ENCODE assay signal across 28 mouse cellular contexts in the genomic region with DNA sequence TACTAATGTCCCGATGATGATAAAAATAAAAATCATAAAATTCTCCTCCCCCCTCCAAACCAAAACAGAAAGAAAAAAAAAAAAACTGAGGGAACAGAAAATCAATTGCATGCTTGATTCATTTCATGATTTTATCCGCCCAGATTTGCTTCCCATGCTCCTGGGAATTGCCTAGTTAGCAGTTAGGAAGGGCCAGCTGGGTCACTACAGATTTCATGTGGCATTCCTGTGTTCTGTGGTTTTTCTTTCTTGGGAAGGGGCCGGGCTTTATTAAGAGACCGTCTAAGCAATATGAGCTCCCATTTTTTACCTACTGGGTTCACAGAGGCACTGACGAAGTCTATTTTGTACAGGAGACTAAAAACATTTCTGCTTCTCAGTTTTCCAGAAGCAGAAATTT.
DNase-seq lines count a peak whose midpoint lies in the region; ATAC-seq and TF ChIP-seq lines count a peak whose summit lies in the region.
"Had no signal": no experiment of that assay in that cellular context is flagged by ENCODE, and none has a peak within 500 bp of the region (broad histone marks: within the 10 kb centered on the region; RNA-seq: fewer than 3 reads in every experiment).

No protein-coding gene starts in this region.

- DNase-seq in embryo, embryonic 11 days, result peak; percentile 26
- no peak for DNase-seq in embryo, embryonic 9.5 days (ENCODE audit: extremely low spot score)
- DNase-seq in intestine, embryonic 14.5 days (ENCODE audit: low spot score), result no peak
- peak; percentile 31 for DNase-seq in midbrain, embryonic 14.5 days
- DNase-seq in midbrain, embryonic 11.5 days (ENCODE audit: low spot score, missing footprints), result no peak
- DNase-seq: adrenal gland, adult 8-10 months; cerebellum, adult 8-10 months; cerebellum, postnatal 25 days; gastrocnemius, postnatal 10 days; heart, postnatal 10 days; kidney, adult 18-20 months; kidney, postnatal 10 days; layer of hippocampus, postnatal 36 days; lung, embryonic 14.5 days; lung, postnatal 14 days; right cerebral cortex, postnatal 25 days; thymus, postnatal 14 days had no signal

- WGBS in intestine, embryonic 14.5 days, result 51% methylated on average over 5 of the region's 5 CpGs
- 66% methylated on average over 5 of the region's 5 CpGs for WGBS in intestine, postnatal 0 days
- WGBS in midbrain, embryonic 14.5 days, result 74% methylated on average over 5 of the region's 5 CpGs
- 72% methylated on average over 5 of the region's 5 CpGs for WGBS in midbrain, embryonic 11.5 days

- 0 out of 2 replicates have a peak overlapping the region, but pooled peaks have one; percentile 3 for H3K27ac ChIP-seq in intestine, embryonic 14.5 days (ENCODE audit: low read depth)
- H3K27ac ChIP-seq in intestine, postnatal 0 days (ENCODE audit: low read depth, low read length), result no peak overlapping the region
- H3K27ac ChIP-seq in midbrain, embryonic 14.5 days (replicated peaks; ENCODE audit: low read depth, low read length), result 0 out of 2 replicates have a peak overlapping the region, but pooled peaks have one; percentile 37
- no peak overlapping the region for H3K27ac ChIP-seq in midbrain, embryonic 11.5 days (ENCODE audit: low read depth, low read length)
- peak overlapping the region; percentile 34; the same call in 1 of the 2 replicates for H3K27ac ChIP-seq in embryonic fibroblast, embryonic 13.5 days (ENCODE audit: insufficient read depth, low read length)
- H3K27ac ChIP-seq: forebrain, embryonic 10.5 days; forebrain, embryonic 15.5 days; heart, embryonic 13.5 days; liver, embryonic 15.5 days; midbrain, embryonic 10.5 days; neural tube, embryonic 13.5 days; stomach, embryonic 15.5 days had no signal

- H3K4me3 ChIP-seq in intestine, embryonic 14.5 days (ENCODE audit: low read depth, low read length), result no peak overlapping the region
- H3K4me3 ChIP-seq in intestine, postnatal 0 days (ENCODE audit: low read depth, low read length), result no peak overlapping the region
- H3K4me3 ChIP-seq in midbrain, embryonic 14.5 days (replicated peaks; ENCODE audit: low read depth, low read length), result no peak overlapping the region
- no peak overlapping the region for H3K4me3 ChIP-seq in midbrain, embryonic 11.5 days (ENCODE audit: low read depth, low read length)
- no peak overlapping the region for H3K4me3 ChIP-seq in embryonic fibroblast, embryonic 13.5 days (ENCODE audit: insufficient read depth, low read length)
- H3K4me3 ChIP-seq: forebrain, embryonic 10.5 days; forebrain, embryonic 15.5 days; heart, embryonic 13.5 days; liver, embryonic 15.5 days; midbrain, embryonic 10.5 days; neural tube, embryonic 13.5 days; stomach, embryonic 15.5 days had no signal

- no peak overlapping the region for H3K9ac ChIP-seq in intestine, embryonic 14.5 days (ENCODE audit: low read length)
- no peak overlapping the region for H3K9ac ChIP-seq in intestine, postnatal 0 days (ENCODE audit: low read depth, low read length)
- H3K9ac ChIP-seq in midbrain, embryonic 14.5 days (replicated peaks; ENCODE audit: low read length), result no peak overlapping the region
- no peak overlapping the region for H3K9ac ChIP-seq in midbrain, embryonic 11.5 days (ENCODE audit: low read length)
- H3K9ac ChIP-seq: forebrain, embryonic 15.5 days; heart, embryonic 13.5 days; liver, embryonic 15.5 days; lung, embryonic 14.5 days; neural tube, embryonic 13.5 days; stomach, embryonic 15.5 days had no signal

- H3K36me3 ChIP-seq in intestine, embryonic 14.5 days (ENCODE audit: control insufficient read depth, insufficient read depth, low read length), result no peaks in the 10 kb centered on the region
- H3K36me3 ChIP-seq in intestine, postnatal 0 days (ENCODE audit: control insufficient read depth, insufficient read depth), result no peaks in the 10 kb centered on the region
- H3K36me3 ChIP-seq in midbrain, embryonic 14.5 days (ENCODE audit: control insufficient read depth, insufficient read depth, low read length), result no peaks in the 10 kb centered on the region
- H3K36me3 ChIP-seq in midbrain, embryonic 11.5 days (ENCODE audit: control insufficient read depth, insufficient read depth, low read length), result no peaks in the 10 kb centered on the region
- H3K36me3 ChIP-seq: forebrain, embryonic 10.5 days; forebrain, embryonic 15.5 days; G1E; heart, embryonic 13.5 days; liver, embryonic 15.5 days; midbrain, embryonic 10.5 days; neural tube, embryonic 13.5 days; stomach, embryonic 15.5 days had no signal

- ATAC-seq in intestine, embryonic 14.5 days (replicated peaks; ENCODE audit: low FRiP score, low TSS enrichment, low read depth), result no peak
- no peak for ATAC-seq in intestine, postnatal 0 days
- no peak for ATAC-seq in midbrain, embryonic 14.5 days (ENCODE audit: low FRiP score, low TSS enrichment)
- ATAC-seq in midbrain, embryonic 11.5 days (ENCODE audit: low FRiP score), result no peak
- ATAC-seq in erythroid progenitor cell, adult 5-6 weeks (replicated peaks; ENCODE audit: low FRiP score, poor library complexity, severe bottlenecking), result no peak
- ATAC-seq: forebrain, embryonic 15.5 days had no signal

- H3K27me3 ChIP-seq in intestine, embryonic 14.5 days (replicated peaks; ENCODE audit: control insufficient read depth, insufficient read depth, low read length), result no peaks in the 10 kb centered on the region
- no peaks in the 10 kb centered on the region for H3K27me3 ChIP-seq in intestine, postnatal 0 days (replicated peaks; ENCODE audit: control insufficient read depth, insufficient read depth, low read length)
- H3K27me3 ChIP-seq in midbrain, embryonic 14.5 days (ENCODE audit: control insufficient read depth, insufficient read depth, low read length), result no peaks in the 10 kb centered on the region
- no peaks in the 10 kb centered on the region for H3K27me3 ChIP-seq in midbrain, embryonic 11.5 days (ENCODE audit: control insufficient read depth, insufficient read depth, low read length)
- H3K27me3 ChIP-seq: forebrain, embryonic 15.5 days; heart, embryonic 13.5 days; liver, embryonic 15.5 days; neural tube, embryonic 13.5 days; stomach, embryonic 15.5 days had no signal

- TF ChIP-seq CTCF in intestine, postnatal 0 days (IDR thresholded peaks at IDR 0.05; ENCODE audit: low read depth), result no peak
- TF ChIP-seq CTCF in embryonic fibroblast, embryonic 13.5 days (IDR thresholded peaks at IDR 0.05; ENCODE audit: borderline replicate concordance, insufficient read depth, low read length), result no peak

- TF ChIP-seq POLR2A in embryonic fibroblast, embryonic 13.5 days (IDR thresholded peaks at IDR 0.05; ENCODE audit: low read depth, low read length), result no peak

- H3K4me2 ChIP-seq in intestine, embryonic 14.5 days (ENCODE audit: low read length), result no peak overlapping the region
- no peak overlapping the region for H3K4me2 ChIP-seq in intestine, postnatal 0 days (replicated peaks; ENCODE audit: low read depth)
- H3K4me2 ChIP-seq in midbrain, embryonic 14.5 days (ENCODE audit: low read length), result no peak overlapping the region
- no peak overlapping the region for H3K4me2 ChIP-seq in midbrain, embryonic 11.5 days
- H3K4me2 ChIP-seq: forebrain, embryonic 15.5 days; heart, embryonic 13.5 days; liver, embryonic 15.5 days; lung, embryonic 14.5 days; neural tube, embryonic 13.5 days; stomach, embryonic 15.5 days had no signal

- no peaks in the 10 kb centered on the region for H3K4me1 ChIP-seq in intestine, embryonic 14.5 days (replicated peaks; ENCODE audit: control insufficient read depth, insufficient read depth, low read length)
- no peaks in the 10 kb centered on the region for H3K4me1 ChIP-seq in intestine, postnatal 0 days (replicated peaks; ENCODE audit: control insufficient read depth, insufficient read depth, low read length)
- no peaks in the 10 kb centered on the region for H3K4me1 ChIP-seq in midbrain, embryonic 14.5 days (ENCODE audit: control insufficient read depth, insufficient read depth, low read length)
- H3K4me1 ChIP-seq in midbrain, embryonic 11.5 days (ENCODE audit: control insufficient read depth, insufficient read depth, low read length), result no peaks in the 10 kb centered on the region
- peaks cover 3% of the 10 kb centered on the region; the same call in 1 of the 2 replicates for H3K4me1 ChIP-seq in embryonic fibroblast, embryonic 13.5 days (ENCODE audit: control insufficient read depth, insufficient read depth, low read length)
- H3K4me1 ChIP-seq: forebrain, embryonic 10.5 days; forebrain, embryonic 15.5 days; heart, embryonic 13.5 days; liver, embryonic 15.5 days; midbrain, embryonic 10.5 days; neural tube, embryonic 13.5 days; stomach, embryonic 15.5 days had no signal

- no peaks in the 10 kb centered on the region for H3K9me3 ChIP-seq in intestine, embryonic 14.5 days (ENCODE audit: control insufficient read depth, low read length)
- no peaks in the 10 kb centered on the region for H3K9me3 ChIP-seq in intestine, postnatal 0 days (ENCODE audit: control insufficient read depth)
- no peaks in the 10 kb centered on the region for H3K9me3 ChIP-seq in midbrain, embryonic 14.5 days (ENCODE audit: control insufficient read depth, low read length)
- no peaks in the 10 kb centered on the region for H3K9me3 ChIP-seq in midbrain, embryonic 11.5 days (ENCODE audit: control insufficient read depth, low read length)
- H3K9me3 ChIP-seq: forebrain, embryonic 10.5 days; forebrain, embryonic 15.5 days; G1E; heart, embryonic 13.5 days; liver, embryonic 15.5 days; midbrain, embryonic 10.5 days; neural tube, embryonic 13.5 days; stomach, embryonic 15.5 days had no signal

Comparison
In these comparisons a context has a peak if more than half of its experiments do, and no peak if none do; other contexts are left out.
1. DNase-seq: peak in embryo, embryonic 11 days (single experiment) and midbrain, embryonic 14.5 days (single experiment); none in embryo, embryonic 9.5 days (single experiment), intestine, embryonic 14.5 days (single experiment) and midbrain, embryonic 11.5 days (single experiment).
2. H3K27ac ChIP-seq: peak in intestine, embryonic 14.5 days (single experiment), midbrain, embryonic 14.5 days (single experiment) and embryonic fibroblast, embryonic 13.5 days (single experiment); none in intestine, postnatal 0 days (single experiment) and midbrain, embryonic 11.5 days (single experiment).